Mouse (Mus musculus): ENCODE measurements at regions not wholly inside any gene's neighbourhood (a gene's known extent, or its start where the extent isn't known, plus 50 kb on each side); places are given as distances from the start of the nearest gene placed in this dataset.
"Not testable (repeated sequence)": the region's sequence is repeated elsewhere in the genome, so short reads cannot be mapped to it uniquely, and the experiment has no call there.

- ATAC-seq (ENCODE audit: insufficient number of reproducible peaks, insufficient read depth, low FRiP score, low TSS enrichment): peak; percentile 100
- not testable (repeated sequence) for H3K27me3 ChIP-seq; H3K27ac ChIP-seq; H3K4me2 ChIP-seq (replicated peaks); H3K9ac ChIP-seq; H3K36me3 ChIP-seq; H3K4me3 ChIP-seq; H3K4me1 ChIP-seq; H3K9me3 ChIP-seq
- 83% methylated on average over 11 of the region's 13 CpGs for WGBS
Measured at GRCm38 (mm10) chr12:97061352-97061895, 1197.8 kb downstream of the Galc start.

- WGBS: 85% methylated on average over 2 of the region's 2 CpGs
- Histone ChIP-seq H3K4me2 (replicated peaks) (no peak overlapping the region), H3K9ac (no peak overlapping the region), H3K27me3 (no peaks in the 10 kb centered on the region), H3K9me3 (peaks cover 3% of the 10 kb centered on the region; the same call in 1 of the 2 replicates), H3K36me3 (no peaks in the 10 kb centered on the region), H3K27ac (no peak overlapping the region), H3K4me1 (no peaks in the 10 kb centered on the region), H3K4me3 (no peak overlapping the region)
- ATAC-seq (ENCODE audit: insufficient number of reproducible peaks, insufficient read depth, low FRiP score, low TSS enrichment): no peak
Measured at GRCm38 (mm10) chr12:97047674-97048073, 1211.6 kb downstream of the Galc start.
